Mouse (Mus musculus): ENCODE data around the gene Dalrd3.

The Dalrd3 gene

DNA sequence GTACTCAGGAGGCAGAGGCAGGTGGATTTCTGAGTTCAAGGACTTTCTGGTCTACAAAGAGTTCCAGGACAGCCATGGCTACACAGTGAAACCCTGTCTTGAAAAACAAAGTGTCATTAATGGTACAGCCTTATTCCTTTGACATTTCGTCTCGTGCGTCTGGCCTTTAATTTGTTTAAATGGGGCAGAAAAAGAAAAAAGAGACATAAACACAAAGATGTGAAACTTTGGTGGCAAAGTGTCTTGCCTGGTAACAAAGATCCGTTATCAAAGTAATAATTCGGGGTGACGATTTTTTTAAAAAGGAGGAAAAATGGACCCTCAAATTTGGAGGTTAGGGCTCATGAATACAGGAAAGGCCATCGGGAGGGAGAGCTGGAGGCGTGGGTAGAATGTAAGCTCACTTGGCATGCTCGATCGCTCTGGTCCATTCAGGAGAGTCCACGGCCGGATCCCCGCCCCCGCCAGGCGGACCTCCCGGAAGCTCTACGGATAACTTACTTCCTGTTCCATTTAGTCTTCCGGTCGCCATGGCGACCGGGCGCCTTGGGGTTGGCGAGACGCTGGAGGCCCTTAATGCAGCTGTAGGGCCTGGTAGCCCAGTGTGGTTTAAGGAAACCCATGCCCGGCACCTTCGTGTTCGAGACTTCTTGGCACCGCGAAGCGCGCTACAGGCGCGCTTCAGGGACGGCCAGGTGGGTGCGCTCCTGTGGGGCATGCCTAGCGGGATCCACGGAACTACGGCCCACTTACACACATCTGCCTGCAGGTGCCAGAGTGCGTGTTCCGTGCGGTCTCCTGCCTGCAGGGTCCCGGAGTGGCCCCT, at the start of gene Dalrd3:
Gene Dalrd3 (plus strand): TSS at position 506 of the 826 bp plus-strand sequence.
- peak; percentile 82 to 89 for DNase-seq

DNA sequence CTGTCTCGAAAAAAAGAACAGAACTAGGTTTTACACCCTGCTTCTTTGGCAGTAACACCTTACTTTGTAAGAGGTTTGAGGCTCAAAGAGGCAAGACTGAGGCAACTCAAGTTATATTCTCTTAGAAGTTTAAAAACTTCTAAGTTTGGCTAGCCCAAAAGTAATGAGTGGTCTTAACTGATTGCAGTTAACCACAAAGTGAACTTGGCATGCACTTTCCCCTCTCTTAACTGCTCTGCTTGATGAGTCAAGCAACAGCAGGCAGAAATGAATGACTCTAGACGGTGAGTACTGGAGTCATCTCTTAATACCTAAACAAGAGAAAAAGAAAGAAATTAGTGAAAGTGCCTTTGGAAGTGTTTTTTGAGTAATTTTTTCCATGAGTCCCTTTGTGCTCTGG, 48.1 kb upstream of the Dalrd3 start:
- no peak for DNase-seq

DNA sequence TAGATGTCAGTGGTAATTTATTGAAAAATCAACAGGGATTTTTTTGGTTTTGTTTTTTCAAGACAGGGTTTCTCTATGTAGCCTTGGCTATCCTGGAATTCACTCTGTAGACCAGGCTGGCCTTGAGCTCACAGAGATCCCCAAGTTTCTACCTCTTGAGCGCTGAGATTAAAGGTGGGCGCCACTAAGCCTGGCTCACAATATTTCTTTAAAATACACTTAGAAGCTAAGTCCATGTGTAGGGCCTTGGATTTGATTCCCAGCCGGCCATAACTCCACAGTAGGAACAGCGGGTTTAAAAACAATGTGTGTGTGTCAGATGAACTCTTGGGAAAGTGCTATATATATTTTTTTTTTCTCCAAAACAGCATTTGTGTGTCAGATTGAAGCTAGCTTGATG, 46.3 kb upstream of the Dalrd3 start:
- DNase-seq = no peak

DNA sequence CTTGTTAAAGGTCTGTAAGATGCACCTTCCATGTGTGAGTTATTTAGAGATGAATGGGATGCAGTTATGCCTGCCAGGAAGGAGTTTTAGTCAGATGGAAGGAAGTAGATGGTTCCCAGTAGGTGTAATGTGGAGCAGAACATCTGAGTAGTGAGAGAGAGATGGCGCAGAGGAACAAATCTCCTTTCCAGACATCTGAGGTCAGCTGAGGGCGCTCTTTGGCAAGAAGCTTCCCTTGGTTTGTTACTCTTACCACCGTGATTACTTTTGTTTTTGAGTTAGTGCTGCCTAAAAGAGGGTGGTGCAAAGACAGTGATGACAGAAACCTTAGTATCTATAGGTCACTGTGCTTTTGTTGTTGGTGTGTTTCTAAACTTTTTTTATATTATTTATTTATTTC, 44.3 kb upstream of the Dalrd3 start:
- DNase-seq = no peak

DNA sequence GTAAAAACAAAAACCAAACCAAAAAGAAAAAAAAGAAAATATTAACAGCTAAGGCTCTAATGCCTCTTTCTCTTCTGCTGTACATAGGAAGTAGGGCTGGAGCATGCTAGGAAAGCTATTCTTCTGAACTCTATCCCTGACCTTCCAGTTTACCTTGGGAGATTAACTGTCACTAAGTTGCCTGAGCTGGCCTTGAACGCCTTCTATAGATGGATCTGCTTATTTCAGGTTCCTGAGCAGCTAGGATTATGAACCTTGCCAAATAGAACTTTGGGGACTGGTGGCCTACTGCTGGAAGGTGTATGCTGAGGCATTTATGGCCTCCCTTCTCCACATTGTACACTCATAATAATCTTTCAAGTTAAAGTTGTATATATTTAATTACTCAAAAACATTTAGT, 38.7 kb upstream of the Dalrd3 start:
- DNase-seq = no peak

DNA sequence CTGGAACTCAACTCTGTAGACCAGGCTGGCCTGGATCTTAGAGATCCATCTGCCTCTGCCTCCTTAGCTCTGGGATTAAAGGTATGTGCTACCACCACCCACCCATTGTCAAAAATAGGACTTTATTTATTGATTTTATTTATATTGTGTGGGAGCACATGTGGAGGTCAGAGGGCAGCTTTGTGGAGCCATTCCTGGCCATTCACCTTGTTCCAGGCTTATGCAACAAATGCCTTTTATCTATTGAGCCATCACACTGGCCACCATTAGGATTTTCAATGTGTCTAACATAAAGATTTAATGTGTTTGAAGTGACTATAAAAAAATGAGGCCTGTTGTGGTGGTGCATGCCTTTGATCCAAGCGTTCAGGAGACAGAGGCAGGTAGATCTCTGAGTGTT, 38.2 kb upstream of the Dalrd3 start:
- no peak for DNase-seq

DNA sequence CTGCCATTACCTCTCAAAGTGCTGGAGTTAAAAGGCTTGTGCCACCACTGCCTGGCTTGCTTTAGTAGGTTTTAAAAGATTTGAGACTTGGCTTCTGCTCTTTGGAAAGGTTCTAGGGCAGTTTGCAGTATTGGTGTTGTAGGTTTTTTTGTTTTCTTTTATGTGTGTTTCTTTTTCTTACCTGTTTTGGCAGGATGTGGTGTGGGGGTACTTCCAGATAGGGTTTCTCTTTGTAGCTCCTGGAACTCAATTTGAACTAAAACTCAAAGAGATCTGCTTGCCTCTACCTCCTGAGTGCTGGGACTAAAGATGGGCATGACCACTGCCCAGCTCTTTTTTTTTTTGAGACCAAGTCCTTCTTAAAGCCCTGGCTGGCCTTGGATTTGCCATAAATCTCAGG, 28.8 kb upstream of the Dalrd3 start:
- DNase-seq = no peak

DNA sequence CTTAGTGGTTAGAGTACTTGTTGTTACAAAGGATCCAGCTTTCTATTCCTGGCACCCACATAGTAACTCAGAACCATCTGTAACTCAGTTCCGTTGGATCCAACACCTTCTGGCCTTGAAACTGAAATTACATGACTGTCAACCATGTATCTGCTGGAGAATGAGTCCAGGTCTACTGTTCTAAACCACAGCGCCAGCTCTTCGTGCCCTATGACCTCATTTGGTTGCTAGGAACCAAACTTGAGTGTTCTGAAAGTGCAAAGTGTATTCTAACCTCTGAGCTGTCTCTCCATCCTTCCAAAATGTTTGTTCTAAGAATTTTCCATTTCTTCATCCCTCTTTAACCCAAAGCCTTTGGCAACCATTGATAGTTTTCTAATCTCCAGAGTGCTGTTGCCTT, 23.7 kb upstream of the Dalrd3 start:
- DNase-seq = no peak

DNA sequence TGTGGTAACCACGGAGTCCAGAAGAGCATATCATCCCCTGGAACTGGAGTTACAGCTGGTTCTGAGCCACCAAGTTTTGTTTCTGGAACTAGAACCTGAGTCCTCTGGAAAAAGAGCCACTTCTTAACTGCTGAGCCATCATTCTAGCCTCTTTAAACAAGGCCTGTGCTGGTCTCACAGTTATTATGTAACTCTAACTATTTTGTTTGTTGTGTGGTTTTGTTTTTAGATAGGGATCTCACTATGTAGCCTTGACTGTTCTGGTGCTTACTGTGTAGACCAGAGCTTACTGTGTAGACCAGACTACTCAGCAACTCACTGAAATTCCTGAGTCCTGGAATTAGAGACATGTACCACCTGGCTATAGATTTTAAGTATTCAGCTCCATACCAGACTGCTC, 22.8 kb upstream of the Dalrd3 start:
- DNase-seq = no peak

DNA sequence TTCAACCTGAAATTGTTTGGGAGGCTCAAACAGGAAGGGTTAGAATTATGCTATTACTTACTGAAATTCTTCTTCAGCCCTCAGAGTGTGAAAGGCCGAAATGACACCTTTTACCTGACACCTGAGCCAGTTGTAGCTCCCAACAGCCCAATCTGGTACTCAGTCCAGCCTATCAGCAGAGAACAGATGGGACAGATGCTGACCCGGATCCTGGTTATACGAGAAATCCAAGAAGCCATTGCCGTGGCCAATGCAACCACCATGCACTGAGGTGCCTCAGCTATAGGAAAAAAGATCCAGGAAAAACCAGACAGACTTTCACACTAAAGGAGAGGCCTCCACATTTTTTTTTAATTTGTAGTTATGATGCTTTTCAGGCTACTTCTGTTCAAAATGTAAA, 10.5 kb upstream of the Dalrd3 start:
- no peak for DNase-seq

DNA sequence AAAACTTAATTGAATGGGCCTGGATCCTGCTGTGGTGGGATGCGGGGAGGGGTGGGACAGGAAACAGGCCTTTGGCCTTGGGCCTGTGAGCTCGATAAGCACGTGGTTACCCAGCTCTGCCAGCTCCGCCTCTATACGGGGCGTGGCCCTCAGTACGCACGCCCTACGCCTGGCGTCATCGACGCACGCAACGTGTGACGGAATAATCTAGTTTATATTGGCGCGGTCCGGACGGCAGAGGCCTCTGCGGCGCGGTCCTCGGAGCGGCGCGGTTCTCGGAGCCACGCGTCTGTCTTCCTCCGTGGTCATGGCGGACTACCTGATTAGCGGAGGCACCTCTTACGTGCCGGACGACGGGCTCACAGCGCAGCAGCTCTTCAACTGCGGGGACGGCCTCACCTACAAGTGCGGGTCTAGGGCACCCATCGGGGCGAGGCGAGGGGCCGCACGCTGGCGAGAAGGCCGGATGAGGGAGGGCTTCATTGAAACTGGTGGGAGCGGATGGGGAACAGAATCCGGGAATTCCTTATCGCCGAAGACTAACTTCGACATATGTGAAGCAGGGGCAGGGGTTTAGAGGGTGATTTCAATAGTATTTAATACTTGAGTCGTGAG, 9.4 kb upstream of the Dalrd3 start, which contains the start of gene Impdh2:
Gene Impdh2 (plus strand): TSS at position 60 of the 615 bp plus-strand sequence.
- DNase-seq = peak; percentile 92 to 94

DNA sequence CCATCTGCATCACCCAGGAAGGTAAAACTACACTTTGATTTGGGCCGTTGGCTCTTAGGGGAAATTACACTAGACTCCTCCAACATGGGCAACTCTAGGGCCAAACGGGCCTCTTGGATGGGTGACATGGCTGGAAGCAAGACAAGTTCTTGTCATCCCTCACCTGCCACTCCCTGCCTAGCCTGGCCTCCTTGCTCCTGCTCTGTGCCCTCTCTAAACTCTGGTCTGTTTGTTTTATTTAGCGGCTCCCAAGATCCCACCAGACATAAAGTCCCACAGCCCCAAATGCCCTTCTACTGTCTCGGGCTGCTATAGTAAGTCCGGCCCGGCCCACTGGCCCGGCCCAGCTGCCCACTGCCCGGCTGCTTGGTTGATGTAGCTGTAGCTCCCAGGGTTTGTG, 6.0 kb upstream of the Dalrd3 start:
- no peak for DNase-seq

DNA sequence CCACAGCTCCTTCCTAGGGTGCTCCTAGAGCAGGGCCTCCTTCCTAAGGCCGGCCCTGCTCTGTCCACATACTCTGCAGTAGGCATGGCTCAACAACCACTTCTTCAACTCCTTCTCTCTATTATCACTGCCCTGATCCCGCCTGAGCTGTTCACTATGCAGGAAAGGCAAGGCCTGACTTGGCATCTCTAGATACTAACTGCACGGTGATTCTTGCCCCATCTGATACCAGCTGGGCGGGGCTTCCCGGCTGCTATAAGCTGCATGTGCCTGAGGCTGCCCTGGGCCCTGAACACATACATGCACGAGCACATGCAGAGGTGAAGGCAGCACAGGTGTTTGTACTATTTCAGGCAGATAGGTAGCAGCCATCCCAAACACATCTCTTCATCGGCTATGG, 5.6 kb upstream of the Dalrd3 start:
- DNase-seq = no peak

DNA sequence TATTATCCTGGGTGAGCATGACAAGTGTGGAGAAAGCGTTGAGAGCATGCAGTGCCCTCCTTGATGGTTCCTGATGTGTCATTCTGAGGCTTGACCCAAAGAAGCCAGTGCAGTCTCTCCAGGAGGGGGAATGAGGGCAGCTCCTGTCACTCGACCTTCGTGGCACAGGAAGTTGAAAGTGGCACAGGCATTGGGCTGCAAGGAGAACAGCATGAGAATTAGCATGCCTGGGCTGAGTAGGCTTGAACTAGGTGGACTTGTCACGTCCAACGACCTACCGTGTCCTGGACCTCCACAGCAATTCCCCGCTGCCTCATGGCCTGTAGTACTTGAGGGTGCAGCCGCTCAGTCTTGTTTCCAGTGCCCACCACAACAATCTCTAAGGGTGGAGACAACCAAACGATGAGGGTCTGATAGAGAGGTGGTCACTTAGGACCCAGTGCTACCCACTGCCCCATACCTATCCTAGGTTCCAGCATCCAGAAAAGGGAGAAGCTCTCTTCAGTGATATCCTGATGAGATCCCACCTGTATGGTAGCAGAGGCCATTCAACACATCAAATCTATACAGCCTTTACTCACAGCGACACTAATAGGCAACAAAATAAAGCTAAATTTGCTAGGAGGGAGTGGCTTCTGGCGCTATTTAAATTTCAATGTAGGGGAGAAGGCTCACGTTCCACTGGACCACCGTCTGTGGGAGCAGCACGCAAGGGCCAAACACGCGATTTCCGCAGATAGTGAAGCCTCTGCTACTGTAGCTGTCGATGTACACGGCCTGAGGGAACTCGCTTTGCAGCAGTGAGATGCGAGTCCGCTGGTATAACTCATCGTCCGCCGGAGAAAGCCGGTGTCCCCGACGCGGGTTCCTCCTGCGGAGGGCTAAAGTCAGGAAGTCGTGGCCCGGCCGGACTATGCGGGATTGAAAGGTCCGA, 3.5 kb upstream of the Dalrd3 start:
- DNase-seq = no peak

DNA sequence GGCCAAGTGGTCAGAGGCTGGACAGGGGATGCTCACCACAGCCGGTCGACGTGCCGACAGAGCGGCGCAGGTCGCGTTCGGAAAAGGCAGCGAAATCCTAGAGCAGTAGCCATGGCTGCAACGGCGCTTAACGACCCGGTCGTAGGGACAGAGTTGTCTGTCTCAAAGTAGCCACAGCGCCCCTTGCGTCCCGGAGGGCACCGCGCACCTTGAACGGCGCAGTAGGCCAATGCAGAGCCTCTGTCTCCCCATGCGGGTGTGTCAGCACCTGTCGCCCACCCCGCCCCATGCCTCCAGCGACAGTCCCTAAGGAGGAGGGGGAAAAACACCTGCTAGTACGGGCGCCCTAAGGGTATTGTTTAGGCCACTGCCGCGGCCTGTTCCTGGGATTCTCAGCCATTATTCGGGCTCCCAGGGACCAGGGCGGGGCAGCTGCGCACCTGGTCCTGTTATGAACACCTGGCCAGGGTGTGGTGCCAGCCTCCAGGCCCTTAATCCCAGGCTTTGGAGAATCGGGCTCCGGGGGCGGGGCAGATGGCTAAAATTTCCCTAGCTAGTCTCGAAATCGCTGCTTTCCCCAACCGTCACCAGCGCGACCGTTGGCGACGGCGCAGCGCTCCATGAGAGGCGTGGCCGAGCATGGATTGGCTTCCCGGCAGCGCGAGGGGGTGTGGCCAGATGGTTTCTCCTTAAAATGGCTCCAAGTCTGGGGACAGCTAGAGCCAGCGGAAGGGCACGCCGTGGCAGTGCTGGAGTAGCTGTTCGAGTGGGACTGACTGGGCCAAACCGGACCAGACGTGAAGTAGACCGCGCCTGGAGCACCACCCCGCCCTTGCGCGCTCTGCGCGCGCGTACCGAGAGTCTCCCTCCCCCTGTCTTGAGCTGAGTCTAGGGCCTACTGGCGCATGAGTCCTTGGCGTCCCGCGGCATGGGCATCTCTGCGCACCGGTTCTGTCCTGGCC, 2.6 kb upstream of the Dalrd3 start, which contains the start of gene Ndufaf3:
Gene Ndufaf3 (minus strand): TSS at position 620 of the 962 bp plus-strand sequence.
- peak; percentile 96 to 97 for DNase-seq

DNA sequence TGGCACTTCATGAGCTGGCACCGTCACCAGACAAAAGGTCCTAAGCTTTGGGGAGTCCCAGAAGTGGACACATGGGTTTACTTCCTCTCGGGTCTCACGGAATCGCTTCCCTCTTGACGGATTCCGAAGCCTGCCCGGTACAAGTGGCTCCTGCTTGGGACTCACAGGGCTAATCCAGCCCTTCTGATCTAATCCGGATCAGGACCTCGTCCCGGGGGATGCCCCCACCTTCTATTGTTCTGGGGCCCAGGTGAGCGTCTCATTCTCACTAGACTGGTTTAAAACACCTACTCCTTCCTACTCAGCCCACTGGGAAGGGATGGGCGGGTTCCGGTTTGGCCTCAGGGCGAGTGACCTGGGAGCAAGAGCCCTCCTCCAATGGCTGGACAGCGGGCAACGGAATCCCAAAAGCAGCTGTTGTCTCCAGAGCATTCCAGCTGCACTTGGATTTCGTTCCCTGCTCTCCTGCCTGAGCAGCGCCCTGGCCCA, 1.7 kb upstream of the Dalrd3 start:
- peak; percentile 27 to 48 for DNase-seq

DNA sequence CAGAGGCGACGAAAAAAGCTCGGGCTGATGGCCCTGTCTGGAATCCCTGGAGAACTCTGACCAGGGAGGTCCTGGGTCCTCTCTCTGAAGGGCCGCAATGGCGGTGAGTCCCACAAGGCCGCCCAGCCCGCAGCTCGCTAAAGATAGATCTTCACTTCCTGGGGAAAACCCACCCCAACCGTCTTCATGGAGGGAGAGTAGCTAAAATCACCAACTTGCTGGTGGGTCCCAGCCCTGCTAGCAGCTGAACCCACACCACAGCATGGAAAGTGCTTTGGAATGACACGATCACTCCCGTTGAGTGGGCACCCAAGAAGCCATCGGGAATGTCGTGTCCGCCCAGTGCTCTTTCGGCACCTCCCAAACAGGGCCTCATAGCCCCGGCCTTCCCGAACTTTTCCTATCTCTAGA, 1.2 kb upstream of the Dalrd3 start:
- DNase-seq = peak in 1 of 2 experiments; percentile 49

DNA sequence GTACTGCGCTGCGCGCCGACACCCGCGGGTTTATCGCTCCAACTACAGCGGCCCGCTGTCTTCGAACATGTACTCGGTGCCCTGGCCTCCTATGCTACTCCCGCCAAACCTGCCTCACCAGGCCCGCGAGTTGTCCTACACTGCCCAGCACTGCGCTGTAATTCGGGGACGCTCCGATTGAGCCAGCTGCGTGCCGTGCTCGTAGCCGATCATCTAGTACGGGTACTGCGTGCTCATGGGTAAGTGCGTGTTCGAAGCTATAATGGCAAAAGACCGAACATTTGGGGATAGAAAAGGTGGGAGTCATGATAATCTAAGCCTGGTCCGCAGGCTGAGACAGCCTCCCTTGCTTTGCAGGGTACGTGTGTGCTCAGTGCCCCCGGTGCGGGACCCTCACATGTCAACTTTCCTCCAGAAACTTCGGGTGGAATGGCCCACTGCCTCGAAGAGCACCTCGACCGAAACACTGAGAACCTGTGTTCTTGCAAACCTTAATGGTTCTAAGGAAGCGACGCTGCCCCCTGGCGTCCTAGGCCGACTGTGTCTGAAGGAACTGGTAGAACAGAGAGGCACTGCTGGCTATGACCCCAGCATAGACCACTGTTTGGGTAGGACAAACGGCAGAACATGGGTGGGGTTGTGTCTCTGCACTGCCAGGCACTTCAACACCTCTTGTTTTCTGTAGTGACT, 666 bp downstream of the Dalrd3 start:
- peak; percentile 88 to 92 for DNase-seq

DNA sequence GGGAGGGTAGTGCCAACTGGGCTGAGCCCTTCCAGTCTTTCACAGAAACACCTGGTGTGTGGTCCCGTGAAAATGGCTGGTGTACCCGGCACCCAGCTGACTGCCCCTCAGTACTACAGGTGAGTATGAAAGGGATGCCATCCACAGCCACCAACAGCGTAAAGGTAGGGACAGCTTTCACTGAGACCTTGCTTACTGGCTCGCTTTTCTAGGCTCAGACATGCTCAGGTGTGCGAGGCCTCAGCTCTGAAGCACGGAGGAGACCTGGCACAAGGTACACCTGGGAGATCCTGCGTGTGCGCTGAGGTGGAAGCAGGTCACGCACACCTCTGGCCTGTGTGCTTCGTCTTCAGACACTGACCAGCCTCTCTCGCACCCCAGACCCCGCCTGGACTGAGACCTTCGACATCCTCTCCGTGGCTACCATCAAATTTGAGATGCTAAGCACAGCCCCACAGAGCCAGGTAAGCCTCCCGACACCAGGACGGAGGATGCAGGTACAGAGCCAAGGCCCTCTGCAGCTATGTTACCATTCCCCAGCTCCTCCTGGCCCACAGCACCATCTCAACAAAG, 1.8 kb downstream of the Dalrd3 start:
- no peak for DNase-seq

DNA sequence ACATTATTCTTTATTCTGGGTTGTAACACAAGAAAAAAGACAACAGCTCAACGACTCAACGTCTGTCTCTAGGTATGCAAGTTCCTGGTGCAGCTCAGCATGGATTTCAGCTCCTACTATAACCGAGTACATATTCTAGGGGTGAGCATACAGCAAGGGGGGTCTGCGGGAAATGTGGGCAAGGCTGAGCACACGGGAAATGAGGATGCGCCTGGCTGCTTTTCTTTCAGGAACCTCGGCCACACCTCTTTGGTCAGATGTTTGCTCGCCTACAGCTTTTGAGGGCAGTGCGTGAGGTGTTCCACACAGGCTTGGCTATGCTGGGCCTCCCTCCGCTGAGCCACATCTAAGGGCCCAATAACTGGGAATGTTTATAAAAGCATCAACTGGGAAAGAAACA, 2.6 kb downstream of the Dalrd3 start:
- DNase-seq = no peak
